Mouse (Mus musculus): Measurements from ENCODE around the gene Tmem80. TPM values are rescaled to one million over a fixed set of nuclear protein-coding genes. Genes with fewer than 3 reads are reported as not detected.

Tmem80 gene
- polyA plus RNA-seq, 1 experiment from 2014 or later, result 38.6 TPM

DNA sequence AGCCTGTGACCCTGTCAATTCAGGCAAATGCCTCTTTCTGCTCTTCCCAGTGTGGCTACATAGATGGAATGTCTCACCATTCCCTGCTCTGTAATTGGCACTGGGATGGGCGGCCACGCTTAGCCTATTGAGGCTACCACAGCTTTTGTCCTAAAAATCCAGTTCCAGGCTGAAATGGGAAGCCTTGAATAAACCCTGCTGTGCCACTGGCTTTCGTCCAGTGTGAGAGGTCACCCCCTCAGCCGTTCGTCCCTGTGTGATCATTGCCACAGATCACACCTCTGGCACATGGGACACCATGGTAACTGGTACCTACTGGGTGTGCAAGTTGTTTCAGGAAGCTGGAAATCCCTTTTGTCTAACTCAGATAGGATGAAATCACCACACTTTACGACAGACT, 46.1 kb downstream of the Tmem80 start:
- Histone ChIP-seq H3K27ac (replicated peaks; ENCODE audit: low read depth, low read length) (no peak overlapping the region), H3K4me1 (ENCODE audit: control insufficient read depth, insufficient read depth, low read length) (no peaks in the 10 kb centered on the region), H3K36me3 (ENCODE audit: control insufficient read depth, insufficient read depth, low read length) (no peaks in the 10 kb centered on the region), H3K4me3 (replicated peaks; ENCODE audit: low read depth, low read length) (no peak overlapping the region), H3K9me3 (ENCODE audit: control insufficient read depth, low read length) (no peaks in the 10 kb centered on the region), H3K9ac (replicated peaks; ENCODE audit: low read length) (no peak overlapping the region), H3K4me2 (ENCODE audit: low read length) (no peak overlapping the region), H3K27me3 (ENCODE audit: control insufficient read depth, insufficient read depth, low read length) (no peaks in the 10 kb centered on the region)
- 33% methylated on average over 6 of the region's 6 CpGs for WGBS
- no peak for ATAC-seq (ENCODE audit: low FRiP score, low TSS enrichment)
- peak; percentile 4 for DNase-seq

DNA sequence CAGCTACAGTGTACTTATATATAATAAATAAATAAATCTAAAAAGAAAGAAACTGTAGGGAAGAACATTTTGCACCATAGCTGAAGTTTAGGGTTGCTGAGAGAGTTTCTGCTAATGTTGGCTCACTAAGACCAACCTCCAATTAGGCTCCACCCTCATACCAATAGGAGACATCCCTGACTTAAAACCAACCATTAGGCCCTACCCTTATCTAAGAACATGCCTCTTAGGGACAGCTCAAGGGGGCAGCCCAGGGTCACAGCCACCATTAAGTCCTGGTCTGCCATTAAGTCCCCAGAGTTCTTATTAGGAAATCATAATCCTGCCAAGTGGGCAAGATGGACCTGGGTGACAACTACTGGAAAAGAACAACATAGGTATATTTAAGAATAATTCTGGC, 46.9 kb downstream of the Tmem80 start:
- Histone ChIP-seq H3K4me1 (ENCODE audit: control insufficient read depth, insufficient read depth, low read length) (no peaks in the 10 kb centered on the region), H3K4me3 (replicated peaks; ENCODE audit: low read depth, low read length) (no peak overlapping the region), H3K9ac (replicated peaks; ENCODE audit: low read length) (no peak overlapping the region), H3K9me3 (ENCODE audit: control insufficient read depth, low read length) (no peaks in the 10 kb centered on the region), H3K36me3 (ENCODE audit: control insufficient read depth, insufficient read depth, low read length) (no peaks in the 10 kb centered on the region), H3K27ac (replicated peaks; ENCODE audit: low read depth, low read length) (no peak overlapping the region), H3K27me3 (ENCODE audit: control insufficient read depth, insufficient read depth, low read length) (no peaks in the 10 kb centered on the region), H3K4me2 (ENCODE audit: low read length) (no peak overlapping the region)
- ATAC-seq (ENCODE audit: low FRiP score, low TSS enrichment) (no peak), DNase-seq (no peak)

DNA sequence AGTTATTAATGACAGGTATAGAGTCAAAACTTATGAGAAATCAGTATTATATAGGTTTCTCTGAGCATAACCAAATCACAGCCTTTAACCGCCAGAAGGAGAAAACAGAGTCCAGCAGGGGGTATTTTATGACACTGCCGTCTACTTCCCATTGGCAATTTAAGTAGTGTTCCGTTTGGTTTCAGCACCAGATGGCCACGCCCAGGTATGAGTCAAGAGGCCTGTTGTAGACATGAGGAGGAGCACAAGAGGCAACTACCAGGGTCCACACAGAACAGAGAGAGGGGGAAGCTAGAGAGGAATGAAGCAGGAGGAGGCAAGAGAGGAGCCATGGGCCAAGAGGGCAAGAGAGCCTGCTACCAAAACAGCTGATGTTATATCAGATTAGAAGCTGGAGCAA, 52.0 kb downstream of the Tmem80 start:
- Histone ChIP-seq H3K4me2 (ENCODE audit: low read length) (no peak overlapping the region), H3K9me3 (ENCODE audit: control insufficient read depth, low read length) (no peaks in the 10 kb centered on the region), H3K4me3 (replicated peaks; ENCODE audit: low read depth, low read length) (no peak overlapping the region), H3K27ac (replicated peaks; ENCODE audit: low read depth, low read length) (no peak overlapping the region), H3K4me1 (ENCODE audit: control insufficient read depth, insufficient read depth, low read length) (no peaks in the 10 kb centered on the region), H3K27me3 (ENCODE audit: control insufficient read depth, insufficient read depth, low read length) (no peaks in the 10 kb centered on the region), H3K36me3 (ENCODE audit: control insufficient read depth, insufficient read depth, low read length) (no peaks in the 10 kb centered on the region), H3K9ac (replicated peaks; ENCODE audit: low read length) (no peak overlapping the region)
- no peak for ATAC-seq (ENCODE audit: low FRiP score, low TSS enrichment)
- WGBS, result 71% methylated on average over 4 of the region's 4 CpGs
- DNase-seq, result no peak

DNA sequence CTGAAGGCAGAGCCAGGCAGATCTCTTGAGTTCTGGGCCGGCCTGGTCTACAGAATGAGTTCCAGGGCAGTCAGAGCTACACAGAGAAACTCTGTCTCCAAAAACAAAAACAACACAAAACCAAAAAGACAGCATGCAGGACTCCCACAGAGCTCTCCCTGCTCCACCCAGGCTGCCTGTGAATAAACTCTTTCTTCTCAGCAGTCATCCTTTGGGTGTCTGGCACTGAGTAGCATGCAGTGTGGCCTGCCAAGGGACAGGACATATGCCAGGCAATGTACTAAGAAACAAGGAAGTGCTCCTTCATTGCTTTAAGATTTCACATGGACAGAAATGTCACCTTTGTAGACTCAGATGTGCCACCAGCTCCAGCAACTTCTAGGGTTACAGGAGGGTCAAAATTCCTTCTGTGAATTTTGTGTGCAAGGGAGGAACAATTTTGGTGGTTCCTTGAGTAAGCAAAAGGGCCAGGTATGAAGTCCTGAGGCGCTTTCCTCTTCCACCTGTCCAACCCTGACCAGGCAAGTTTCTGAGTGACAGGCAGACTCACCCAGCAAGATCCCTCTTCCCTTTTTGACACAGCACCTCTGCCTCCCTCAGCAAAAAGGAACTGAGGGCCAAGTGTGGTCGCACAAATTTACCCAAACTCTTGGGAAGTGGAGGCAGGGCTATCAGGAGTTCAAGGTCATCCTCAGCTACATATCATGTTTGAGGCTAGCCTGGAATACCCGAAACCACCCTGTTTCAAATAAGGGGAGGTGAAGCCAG, 53.7 kb downstream of the Tmem80 start:
- 81% methylated on average over 4 of the region's 4 CpGs for WGBS
- ATAC-seq (ENCODE audit: low FRiP score, low TSS enrichment), result no peak
- H3K27ac ChIP-seq (replicated peaks; ENCODE audit: low read depth, low read length), result no peak overlapping the region

More for the DNA sequence above, 53.7 kb downstream of the Tmem80 start:
- Histone ChIP-seq H3K36me3 (ENCODE audit: control insufficient read depth, insufficient read depth, low read length) (no peaks in the 10 kb centered on the region), H3K4me1 (ENCODE audit: control insufficient read depth, insufficient read depth, low read length) (no peaks in the 10 kb centered on the region), H3K4me3 (replicated peaks; ENCODE audit: low read depth, low read length) (no peak overlapping the region), H3K27me3 (ENCODE audit: control insufficient read depth, insufficient read depth, low read length) (no peaks in the 10 kb centered on the region), H3K4me2 (ENCODE audit: low read length) (no peak overlapping the region), H3K9ac (replicated peaks; ENCODE audit: low read length) (no peak overlapping the region), H3K9me3 (ENCODE audit: control insufficient read depth, low read length) (no peaks in the 10 kb centered on the region)
- no peak for DNase-seq

Other genes starting within 250 kb of the Tmem80 start
- gene Pkp3, start 249.5 kb upstream of the Tmem80 start, polyA plus RNA-seq (2014; fragmentation: Nextera tagmentation; extraction: Ambion mirVana), result not detected in 2 replicates
- gene Sigirr, start 227.2 kb upstream of the Tmem80 start, polyA plus RNA-seq (2014; fragmentation: Nextera tagmentation; extraction: Ambion mirVana), result 1.2 and 2.1 TPM in 2 replicates
- gene Ano9, start 209.9 kb upstream of the Tmem80 start, polyA plus RNA-seq (2014; fragmentation: Nextera tagmentation; extraction: Ambion mirVana), result 0.14 and 0.18 TPM in 2 replicates
- gene Ptdss2, start 205.4 kb upstream of the Tmem80 start, polyA plus RNA-seq (2014; fragmentation: Nextera tagmentation; extraction: Ambion mirVana), result 69.4 and 77.6 TPM in 2 replicates
- gene Rnh1, start 154.9 kb upstream of the Tmem80 start, polyA plus RNA-seq (2014; fragmentation: Nextera tagmentation; extraction: Ambion mirVana), result 39.3 and 39.7 TPM in 2 replicates
- gene Hras, start 133.7 kb upstream of the Tmem80 start, polyA plus RNA-seq (2014; fragmentation: Nextera tagmentation; extraction: Ambion mirVana), result 125 and 176 TPM in 2 replicates
- gene Lrrc56, start 133.6 kb upstream of the Tmem80 start, polyA plus RNA-seq (2014; fragmentation: Nextera tagmentation; extraction: Ambion mirVana), result 9.0 and 9.8 TPM in 2 replicates
- gene Lmntd2, start 113.7 kb upstream of the Tmem80 start, polyA plus RNA-seq (2014; fragmentation: Nextera tagmentation; extraction: Ambion mirVana), result 0.88 and 1.1 TPM in 2 replicates
- gene Rassf7, start 111.9 kb upstream of the Tmem80 start, polyA plus RNA-seq (2014; fragmentation: Nextera tagmentation; extraction: Ambion mirVana), result 25.9 and 27.2 TPM in 2 replicates
- 60.1 and 77.5 TPM in 2 replicates for gene Phrf1, start 99.0 kb upstream of the Tmem80 start, polyA plus RNA-seq (2014; fragmentation: Nextera tagmentation; extraction: Ambion mirVana)
- 1.1 and 9.2 TPM in 2 replicates for gene Irf7, start 61.3 kb upstream of the Tmem80 start, polyA plus RNA-seq (2014; fragmentation: Nextera tagmentation; extraction: Ambion mirVana)
- gene Cdhr5, start 51.0 kb upstream of the Tmem80 start, polyA plus RNA-seq (2014; fragmentation: Nextera tagmentation; extraction: Ambion mirVana), result not detected in 2 replicates
- 0.49 and 1.3 TPM in 2 replicates for gene Sct, start 48.6 kb upstream of the Tmem80 start, polyA plus RNA-seq (2014; fragmentation: Nextera tagmentation; extraction: Ambion mirVana)
- 0.53 and 0.54 TPM in 2 replicates for gene Drd4, start 35.7 kb upstream of the Tmem80 start, polyA plus RNA-seq (2014; fragmentation: Nextera tagmentation; extraction: Ambion mirVana)
- 180 and 207 TPM in 2 replicates for gene Deaf1, start within 50 bp of the Tmem80 start, polyA plus RNA-seq (2014; fragmentation: Nextera tagmentation; extraction: Ambion mirVana)
- 0.19 and 0.50 TPM in 2 replicates for gene Eps8l2, start 11.1 kb downstream of the Tmem80 start, polyA plus RNA-seq (2014; fragmentation: Nextera tagmentation; extraction: Ambion mirVana)
- 312 and 318 TPM in 2 replicates for gene Taldo1, start 64.5 kb downstream of the Tmem80 start, polyA plus RNA-seq (2014; fragmentation: Nextera tagmentation; extraction: Ambion mirVana)
- gene Gatd1, start 86.4 kb downstream of the Tmem80 start, polyA plus RNA-seq (2014; fragmentation: Nextera tagmentation; extraction: Ambion mirVana), result 48.3 and 49.3 TPM in 2 replicates
- gene Cend1, start 101.8 kb downstream of the Tmem80 start, polyA plus RNA-seq (2014; fragmentation: Nextera tagmentation; extraction: Ambion mirVana), result 25.7 and 79.2 TPM in 2 replicates
- 82.9 and 84.3 TPM in 2 replicates for gene Slc25a22, start 110.2 kb downstream of the Tmem80 start, polyA plus RNA-seq (2014; fragmentation: Nextera tagmentation; extraction: Ambion mirVana)
- gene Pidd1, start 116.3 kb downstream of the Tmem80 start, polyA plus RNA-seq (2014; fragmentation: Nextera tagmentation; extraction: Ambion mirVana), result 2.3 and 3.6 TPM in 2 replicates
- gene Rplp2, start 119.6 kb downstream of the Tmem80 start, polyA plus RNA-seq (2014; fragmentation: Nextera tagmentation; extraction: Ambion mirVana), result 772 and 804 TPM in 2 replicates
- 15.8 and 15.9 TPM in 2 replicates for gene Pnpla2, start 127.5 kb downstream of the Tmem80 start, polyA plus RNA-seq (2014; fragmentation: Nextera tagmentation; extraction: Ambion mirVana)
- 3.8 and 4.6 TPM in 2 replicates for gene Cracr2b, start 133.4 kb downstream of the Tmem80 start, polyA plus RNA-seq (2014; fragmentation: Nextera tagmentation; extraction: Ambion mirVana)
- 43.8 and 44.1 TPM in 2 replicates for gene Cd151, start 139.7 kb downstream of the Tmem80 start, polyA plus RNA-seq (2014; fragmentation: Nextera tagmentation; extraction: Ambion mirVana)
- gene Polr2l, start 147.4 kb downstream of the Tmem80 start, polyA plus RNA-seq (2014; fragmentation: Nextera tagmentation; extraction: Ambion mirVana), result 75.1 and 93.3 TPM in 2 replicates
- gene Tspan4, start 147.5 kb downstream of the Tmem80 start, polyA plus RNA-seq (2014; fragmentation: Nextera tagmentation; extraction: Ambion mirVana), result 35.2 and 36.4 TPM in 2 replicates
- 37.9 and 40.2 TPM in 2 replicates for gene Chid1, start 212.1 kb downstream of the Tmem80 start, polyA plus RNA-seq (2014; fragmentation: Nextera tagmentation; extraction: Ambion mirVana)
- gene Ap2a2, start 234.4 kb downstream of the Tmem80 start, polyA plus RNA-seq (2014; fragmentation: Nextera tagmentation; extraction: Ambion mirVana), result 95.4 and 103 TPM in 2 replicates

Measured in midbrain, embryonic 14.5 days (tissue).